Mouse (Mus musculus) cortical plate, adult 2 months (tissue): ENCODE measurements around the gene Sox8. TPM values are rescaled to one million over a fixed set of nuclear protein-coding genes. Genes with fewer than 3 reads are reported as not detected.
A peak's percentile ranks its signal among the peaks of the same experiment; 100 is the strongest.

ENCODE experiments used
- H3K27ac ChIP-seq: fragments of 200-500 bp; 2 replicates; pipeline ENCODE4 v1.5.1; 2012; ENCODE audit warnings: low read length, control low read depth, inconsistent platforms; ENCODE audit not compliant: insufficient read depth
- H3K4me1 ChIP-seq: fragments of 200-500 bp; 2 replicates; pipeline ENCODE4 v1.6.1; 2011; ENCODE audit warnings: low read length; ENCODE audit not compliant: control insufficient read depth, insufficient read depth
- H3K4me3 ChIP-seq: fragments of 200-500 bp; 2 replicates; pipeline ENCODE4 v1.5.1; 2011; ENCODE audit warnings: mild to moderate bottlenecking, low read length, control low read depth; ENCODE audit not compliant: insufficient read depth
- CTCF ChIP-seq: fragments of 200-500 bp; IDR thresholded peaks from 2 replicates; pipeline ENCODE4 v1.5.1; 2011; ENCODE audit warnings: mild to moderate bottlenecking, control low read depth, low read length; ENCODE audit not compliant: insufficient read depth; ENCODE audit errors: extremely low read depth
- POLR2A ChIP-seq: fragments of 200-500 bp; IDR thresholded peaks from 2 replicates; pipeline ENCODE4 v1.6.1; 2011; ENCODE audit warnings: mild to moderate bottlenecking, low read length, control low read depth; ENCODE audit not compliant: insufficient read depth; ENCODE audit errors: extremely low read depth
- polyA plus RNA-seq: library from polyadenylated mRNA; depleted of rRNA; stranded (reverse); fragments of >200 nt; gene quantifications from 2 replicates; pipeline ENCODE4 v1.2.3, GENCODE M21; 2012

Sox8 gene
- polyA plus RNA-seq, 1 experiment = 51.6 TPM

GRCm38 (mm10) chr17:25583858-25584257 is 13.4 kb upstream of the Sox8 start:
- H3K27ac ChIP-seq = no peak overlapping the region
- no peaks in the 10 kb centered on the region for H3K4me1 ChIP-seq
- H3K4me3 ChIP-seq = no peak overlapping the region
- TF ChIP-seq CTCF (no peak), POLR2A (no peak)

GRCm38 (mm10) chr17:25583099-25583498 is 12.6 kb upstream of the Sox8 start:
- Histone ChIP-seq H3K27ac (no peak overlapping the region), H3K4me1 (peaks cover 2% of the 10 kb centered on the region; the same call in 1 of the 2 replicates), H3K4me3 (no peak overlapping the region)
- TF ChIP-seq CTCF = no peak
- no peak for TF ChIP-seq POLR2A

DNA sequence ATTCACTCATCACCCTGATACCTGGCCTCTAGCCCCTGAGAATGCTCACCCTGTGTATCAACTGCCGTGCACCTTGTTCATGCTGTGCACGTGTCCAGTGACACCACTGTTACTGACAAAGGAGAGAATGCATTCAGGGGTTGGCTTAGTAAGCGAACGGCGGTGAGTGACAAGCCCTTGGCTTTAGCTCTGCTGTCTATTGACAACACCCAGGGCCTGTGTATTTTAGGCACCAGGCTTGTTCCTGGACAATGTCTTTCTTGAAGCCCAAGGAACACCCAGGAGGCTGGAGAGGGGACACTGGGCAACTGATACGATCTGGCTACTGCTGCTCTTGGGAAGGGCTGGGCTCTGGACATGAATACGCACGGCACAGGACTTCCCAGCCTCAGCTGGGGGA is 11.6 kb upstream of the Sox8 start:
- peaks cover 2% of the 10 kb centered on the region; the same call in 1 of the 2 replicates for H3K4me1 ChIP-seq
- H3K4me3 ChIP-seq = no peak overlapping the region
- TF ChIP-seq POLR2A (no peak), CTCF (no peak)
- no peak overlapping the region for H3K27ac ChIP-seq

DNA sequence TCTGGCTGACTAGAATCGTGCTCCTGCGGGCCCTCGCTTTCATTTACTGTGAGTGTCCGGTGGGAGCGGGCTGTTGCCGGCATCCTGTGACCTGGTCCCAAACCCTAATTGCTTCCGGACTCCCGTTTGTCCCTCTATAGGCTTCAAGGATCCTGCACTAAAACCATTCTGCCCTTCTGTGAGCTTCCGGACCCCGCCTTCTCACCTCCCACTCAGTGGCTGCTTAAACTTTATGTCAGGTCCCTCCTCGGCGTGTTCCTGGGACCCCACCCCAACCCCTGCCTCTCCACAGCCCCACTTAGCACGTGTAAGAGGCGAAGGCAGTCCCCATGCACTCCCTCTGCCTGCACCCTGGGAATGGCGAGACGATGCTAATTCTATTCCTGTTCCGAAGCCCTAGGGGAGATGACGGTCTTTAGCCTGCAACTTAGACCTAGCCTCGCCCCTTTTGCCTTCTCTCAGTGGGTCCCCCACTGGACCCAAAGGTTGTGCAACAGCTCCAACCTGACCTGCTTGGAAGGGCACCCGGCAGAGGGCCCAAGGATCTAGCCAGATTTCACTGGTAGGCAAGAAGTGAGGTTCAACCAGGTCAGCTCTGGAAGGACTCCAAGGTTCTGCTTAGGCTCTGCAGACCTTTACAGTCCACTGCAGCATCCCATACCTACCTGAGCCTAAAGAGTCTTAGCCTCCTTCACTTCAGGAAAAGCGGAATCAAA is 9.0 kb upstream of the Sox8 start:
- Histone ChIP-seq H3K4me1 (peaks cover 2% of the 10 kb centered on the region; the same call in 1 of the 2 replicates), H3K4me3 (peak overlapping the region; percentile 56), H3K27ac (peak overlapping the region; percentile 17; the same call in 1 of the 2 replicates)
- no peak for TF ChIP-seq CTCF
- TF ChIP-seq POLR2A = no peak

DNA sequence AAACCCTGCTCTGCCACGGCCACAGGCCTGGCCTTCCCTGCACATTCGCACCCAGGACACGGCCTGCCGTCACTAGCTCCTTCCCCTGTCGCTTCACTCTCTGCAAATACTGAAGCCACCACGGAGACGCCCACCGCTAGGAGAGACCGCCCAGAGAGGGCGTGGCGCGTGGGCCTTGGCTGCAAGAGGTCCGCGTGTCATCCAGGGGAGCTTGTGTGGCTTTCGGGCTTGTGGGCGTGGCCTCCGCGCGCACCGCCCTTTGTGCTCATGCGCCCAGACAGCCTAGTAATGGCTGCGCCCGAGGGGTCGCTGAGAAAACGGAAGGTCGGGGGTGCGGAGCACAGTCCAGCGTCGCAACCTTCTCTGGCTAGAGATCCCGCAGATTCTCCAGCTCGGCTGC is 8.4 kb upstream of the Sox8 start, which contains the start of gene Lmf1:
Gene Lmf1 (plus strand): TSS at position 166 of the 400 bp plus-strand sequence.
- Histone ChIP-seq H3K4me3 (peak within 1 kb of the TSS; percentile 56), H3K4me1 (peaks cover 2% of the 10 kb centered on the region; the same call in 1 of the 2 replicates), H3K27ac (peak within 1 kb of the TSS; percentile 76)
- no peak for TF ChIP-seq CTCF
- peak; percentile 97 for TF ChIP-seq POLR2A

GRCm38 (mm10) chr17:25577702-25578101 is 7.2 kb upstream of the Sox8 start:
- Histone ChIP-seq H3K4me3 (no peak overlapping the region), H3K4me1 (peaks cover 2% of the 10 kb centered on the region; the same call in 1 of the 2 replicates), H3K27ac (peak overlapping the region; percentile 76; the same call in 1 of the 2 replicates)
- TF ChIP-seq POLR2A (no peak), CTCF (no peak)

DNA sequence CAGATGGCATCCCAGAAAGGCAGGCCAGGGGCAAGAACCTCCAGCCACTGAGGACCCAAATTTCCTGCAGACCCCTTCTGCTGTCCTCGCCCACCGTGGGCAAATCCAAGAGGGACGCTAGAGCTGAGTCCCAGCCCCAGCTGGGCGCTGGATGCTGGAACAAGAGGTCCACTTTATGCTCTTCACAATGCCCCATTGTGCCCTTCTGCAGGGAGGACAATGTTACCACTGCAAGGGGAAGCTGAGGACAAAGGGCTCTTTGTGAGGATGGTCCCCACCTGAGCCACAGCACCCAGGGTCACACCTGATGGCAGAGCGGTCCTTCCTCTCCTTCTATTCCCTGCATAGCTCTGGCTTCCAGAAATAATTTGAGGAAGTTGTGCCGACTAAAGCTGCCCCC is 6.8 kb upstream of the Sox8 start:
- Histone ChIP-seq H3K4me1 (peaks cover 2% of the 10 kb centered on the region; the same call in 1 of the 2 replicates), H3K27ac (peak overlapping the region; percentile 76), H3K4me3 (no peak overlapping the region)
- TF ChIP-seq CTCF = no peak
- TF ChIP-seq POLR2A = no peak

GRCm38 (mm10) chr17:25576034-25576433 is 5.5 kb upstream of the Sox8 start:
- Histone ChIP-seq H3K4me3 (no peak overlapping the region), H3K4me1 (peaks cover 2% of the 10 kb centered on the region; the same call in 1 of the 2 replicates), H3K27ac (0 out of 2 replicates have a peak overlapping the region, but pooled peaks have one; percentile 10)
- TF ChIP-seq POLR2A (no peak), CTCF (no peak)

GRCm38 (mm10) chr17:25575208-25575971 is 4.9 kb upstream of the Sox8 start:
- TF ChIP-seq POLR2A (no peak), CTCF (no peak)
- Histone ChIP-seq H3K4me3 (no peak overlapping the region), H3K27ac (0 out of 2 replicates have a peak overlapping the region, but pooled peaks have one; percentile 13), H3K4me1 (peaks cover 2% of the 10 kb centered on the region; the same call in 1 of the 2 replicates)
